Mouse (Mus musculus): ENCODE measurements at regions not wholly inside any gene's neighbourhood (a gene's known extent, or its start where the extent isn't known, plus 50 kb on each side); places are given as distances from the start of the nearest gene placed in this dataset.

GRCm38 (mm10) chr2:103893805-103894204 lies 64.0 kb upstream of the Lmo2 start:
- no peak for DNase-seq

GRCm38 (mm10) chr2:103894981-103895676 lies 62.7 kb upstream of the Lmo2 start:
- DNase-seq: no peak

- DNase-seq: no peak
Measured at GRCm38 (mm10) chr2:103896160-103896559, 61.6 kb upstream of the Lmo2 start.

- DNase-seq: no peak
Measured at GRCm38 (mm10) chr2:103896814-103897213, 61.0 kb upstream of the Lmo2 start.

GRCm38 (mm10) chr2:103899713-103900112 lies 58.1 kb upstream of the Lmo2 start:
- no peak for DNase-seq

- DNase-seq: no peak
Measured at GRCm38 (mm10) chr2:103900384-103900783, 57.4 kb upstream of the Lmo2 start.

GRCm38 (mm10) chr2:103901457-103901856 lies 56.3 kb upstream of the Lmo2 start:
- DNase-seq: no peak

GRCm38 (mm10) chr2:103902777-103903176 lies 55.0 kb upstream of the Lmo2 start:
- DNase-seq: no peak

GRCm38 (mm10) chr2:103905681-103906080 lies 52.1 kb upstream of the Lmo2 start:
- no peak for DNase-seq

- DNase-seq: no peak
Measured at GRCm38 (mm10) chr2:103906581-103907184, 51.1 kb upstream of the Lmo2 start.
